Mouse (Mus musculus) stomach, postnatal 0 days (tissue): ENCODE results near the gene Ankrd11. TPM values are rescaled to one million over a fixed set of nuclear protein-coding genes. Genes with fewer than 3 reads are reported as not detected.

Experiments
- ATAC-seq: fragments of 200-750 bp; cut with Nextera tagmentation; 2 replicates; pipeline ENCODE4 v1.8.0; 2017; ENCODE audit not compliant: low FRiP score, low TSS enrichment
- DNase-seq: peaks from one replicate; pipeline ENCODE4 v3.0.0-alpha.2; 2016; ENCODE audit warnings: low spot score
- H3K27ac ChIP-seq: fragments of 300-500 bp; sonication (generic); replicated peaks from 2 replicates; pipeline ENCODE4 v1.5.1; 2014; ENCODE audit warnings: mild to moderate bottlenecking, control low read depth
- H3K27me3 ChIP-seq: fragments of 300-500 bp; sonication (generic); 2 replicates; pipeline ENCODE4 v1.6.1; 2014; ENCODE audit warnings: low read length; ENCODE audit not compliant: control insufficient read depth, insufficient read depth
- H3K36me3 ChIP-seq: fragments of 300-500 bp; sonication (generic); 2 replicates; pipeline ENCODE4 v1.6.1; 2014; ENCODE audit warnings: low read length, mixed read lengths; ENCODE audit not compliant: control insufficient read depth, insufficient read depth
- H3K4me1 ChIP-seq: fragments of 300-500 bp; sonication (generic); replicated peaks from 2 replicates; pipeline ENCODE4 v1.6.1; 2014; ENCODE audit warnings: antibody characterized with exemption; ENCODE audit not compliant: control insufficient read depth, insufficient read depth
- H3K4me2 ChIP-seq: fragments of 300-500 bp; sonication (generic); replicated peaks from 2 replicates; pipeline ENCODE4 v1.6.1; 2014; ENCODE audit warnings: low read depth, mild to moderate bottlenecking, control low read depth, moderate library complexity
- H3K4me3 ChIP-seq: fragments of 300-500 bp; sonication (generic); 2 replicates; pipeline ENCODE4 v1.5.1; 2014; ENCODE audit warnings: low read depth, low read length, control low read depth
- H3K9ac ChIP-seq: fragments of 300-500 bp; sonication (generic); 2 replicates; pipeline ENCODE4 v1.6.1; 2014; ENCODE audit warnings: mild to moderate bottlenecking, low read length, control low read depth, mixed read lengths
- H3K9me3 ChIP-seq: fragments of 300-500 bp; sonication (generic); 2 replicates; pipeline ENCODE4 v1.6.1; 2016; ENCODE audit warnings: low read length; ENCODE audit not compliant: control insufficient read depth
- CTCF ChIP-seq: IDR thresholded peaks from 2 replicates; pipeline ENCODE4 v1.5.1; 2016; ENCODE audit warnings: antibody characterized with exemption, low read depth, mild to moderate bottlenecking, moderate library complexity
- EP300 ChIP-seq: optimal IDR thresholded peaks from 2 replicates; pipeline ENCODE3; 2016; ENCODE audit warnings: antibody characterized with exemption
- WGBS: fragments of 180-500 bp; shearing (Covaris S2); extraction: QIAGEN DNeasy Blood & Tissue Kit; methylation state at CpG from one replicate; pipeline ENCODE4 v1.1.7; 2014; 5-methylcytosine and 5-hydroxymethylcytosine counted together
- polyA plus RNA-seq: library from polyadenylated mRNA; unstranded; fragments of >200 nt; fragmentation: Nextera tagmentation; extraction: Ambion mirVana; gene quantifications from 2 replicates; pipeline ENCODE4 v1.2.1, GENCODE M21; 2015

The Ankrd11 gene
- polyA plus RNA-seq, 1 experiment from 2014 or later: 35.0 TPM

DNA sequence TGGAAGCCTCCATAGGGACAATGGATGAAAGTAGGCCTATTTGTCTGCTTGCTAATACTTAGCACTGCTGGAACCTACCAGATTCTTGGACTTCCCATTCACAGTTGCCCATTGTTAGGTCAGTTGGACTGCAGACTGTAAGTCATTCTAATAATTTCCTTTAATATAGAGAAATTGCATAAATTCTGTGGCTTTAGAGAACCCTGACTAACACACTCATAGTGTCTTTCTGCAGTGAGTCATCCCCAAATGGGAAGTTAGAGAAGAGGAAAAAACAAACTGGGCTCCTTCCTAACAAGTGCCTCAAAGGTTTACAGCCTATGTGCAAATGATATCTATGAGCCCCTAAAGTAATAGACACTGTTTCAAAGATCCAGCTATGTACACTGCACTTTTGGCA, 108.1 kb downstream of the Ankrd11 start:
- TF ChIP-seq EP300 (no peak), CTCF (no peak)
- no peak for ATAC-seq
- H3K4me2 ChIP-seq: no peak overlapping the region
- H3K27me3 ChIP-seq: no peaks in the 10 kb centered on the region
- no peak overlapping the region for H3K27ac ChIP-seq
- DNase-seq: no peak
- H3K4me3 ChIP-seq: no peak overlapping the region
- peaks cover 9% of the 10 kb centered on the region for H3K4me1 ChIP-seq
- no peak overlapping the region for H3K9ac ChIP-seq
- H3K9me3 ChIP-seq: no peaks in the 10 kb centered on the region
- no peaks in the 10 kb centered on the region for H3K36me3 ChIP-seq

GRCm38 (mm10) chr8:122932561-122932959, 109.5 kb downstream of the Ankrd11 start:
- 64% methylated on average over 2 of the region's 2 CpGs for WGBS
- ATAC-seq: no peak

DNA sequence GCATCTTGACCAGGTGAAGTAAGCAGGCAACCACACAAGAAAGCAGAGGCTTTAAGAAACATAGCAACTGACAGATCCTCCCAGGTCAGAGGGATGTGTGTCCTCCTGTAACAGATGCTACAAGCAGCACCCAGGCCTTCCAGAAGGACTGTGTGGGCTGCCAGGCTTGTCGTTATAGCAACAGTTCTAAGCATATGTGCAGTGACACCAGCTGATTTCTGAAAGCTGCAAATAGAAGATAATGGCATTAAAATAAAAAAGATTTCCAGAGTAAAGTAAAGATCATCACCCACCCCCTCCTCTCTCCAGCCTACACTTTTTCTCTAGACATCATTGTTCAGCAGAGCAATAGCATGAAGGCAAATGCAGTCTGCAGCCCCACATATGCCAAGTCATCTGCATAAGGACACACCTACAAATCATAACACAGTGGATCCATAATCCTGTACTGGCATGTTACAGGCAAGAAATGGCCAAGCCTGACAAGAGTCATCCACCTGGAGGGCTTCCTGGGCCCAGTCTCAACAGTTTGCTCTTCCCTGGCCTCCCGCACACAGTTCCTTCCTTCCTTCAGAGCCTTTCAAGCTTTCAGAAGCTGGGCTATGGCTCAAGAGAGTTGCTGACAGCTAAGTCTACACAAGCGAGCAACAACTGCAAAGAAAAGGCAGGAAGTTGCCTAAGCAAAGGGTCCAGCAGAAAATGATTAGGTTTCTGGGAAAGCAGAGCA, 110.1 kb downstream of the Ankrd11 start:
- Histone ChIP-seq H3K9ac (no peak overlapping the region), H3K4me1 (no peaks in the 10 kb centered on the region), H3K9me3 (no peaks in the 10 kb centered on the region), H3K36me3 (no peaks in the 10 kb centered on the region), H3K4me2 (no peak overlapping the region), H3K27ac (peak overlapping the region; percentile 49), H3K4me3 (no peak overlapping the region), H3K27me3 (no peaks in the 10 kb centered on the region)
- ATAC-seq (no peak), DNase-seq (no peak)
- TF ChIP-seq EP300 (no peak), CTCF (no peak)
- 43% methylated on average over 3 of the region's 3 CpGs for WGBS

More at GRCm38 (mm10) chr8:122932561-122932959, 109.5 kb downstream of the Ankrd11 start:
- peak overlapping the region; percentile 49 for H3K27ac ChIP-seq
- H3K36me3 ChIP-seq: no peaks in the 10 kb centered on the region
- no peak overlapping the region for H3K4me3 ChIP-seq
- H3K27me3 ChIP-seq: no peaks in the 10 kb centered on the region
- peaks cover 2% of the 10 kb centered on the region for H3K4me1 ChIP-seq
- no peaks in the 10 kb centered on the region for H3K9me3 ChIP-seq
- H3K9ac ChIP-seq: no peak overlapping the region
- DNase-seq: no peak
- H3K4me2 ChIP-seq: no peak overlapping the region
- TF ChIP-seq EP300: no peak
- no peak for TF ChIP-seq CTCF

GRCm38 (mm10) chr8:122928631-122929224, 113.3 kb downstream of the Ankrd11 start:
- DNase-seq (no peak), ATAC-seq (no peak)
- WGBS: 71% methylated on average over 7 of the region's 7 CpGs
- Histone ChIP-seq H3K9ac (no peak overlapping the region), H3K27ac (no peak overlapping the region), H3K9me3 (no peaks in the 10 kb centered on the region), H3K27me3 (no peaks in the 10 kb centered on the region), H3K36me3 (no peaks in the 10 kb centered on the region), H3K4me1 (peaks cover 3% of the 10 kb centered on the region; the same call in 1 of the 2 replicates), H3K4me3 (no peak overlapping the region), H3K4me2 (no peak overlapping the region)
- no peak for TF ChIP-seq CTCF
- no peak for TF ChIP-seq EP300

DNA sequence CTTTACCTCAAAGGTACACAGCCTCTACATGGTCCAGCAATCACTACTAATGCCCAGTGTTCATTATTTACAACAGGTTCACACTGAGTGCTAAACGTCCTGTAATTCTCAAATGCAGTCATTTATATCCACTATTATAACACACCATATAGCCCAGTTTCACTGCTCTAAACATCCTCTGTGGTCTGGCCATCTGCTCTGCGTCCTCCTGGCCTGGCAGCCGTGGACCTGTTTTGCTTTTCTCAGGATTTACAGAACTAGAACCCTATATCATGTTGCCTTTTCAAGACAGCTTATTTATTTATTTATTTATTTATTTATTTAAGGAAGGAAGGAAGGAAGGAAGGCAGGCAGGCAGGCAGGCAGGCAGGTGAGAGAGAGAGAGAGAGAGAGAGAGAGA, 114.2 kb downstream of the Ankrd11 start:
- H3K4me1 ChIP-seq: peaks cover 3% of the 10 kb centered on the region; the same call in 1 of the 2 replicates
- DNase-seq: no peak
- no peak overlapping the region for H3K4me2 ChIP-seq
- TF ChIP-seq CTCF (no peak), EP300 (no peak)
- WGBS: 54% methylated on average over 3 of the region's 3 CpGs
- no peak overlapping the region for H3K27ac ChIP-seq
- no peaks in the 10 kb centered on the region for H3K27me3 ChIP-seq
- no peak overlapping the region for H3K9ac ChIP-seq
- no peaks in the 10 kb centered on the region for H3K9me3 ChIP-seq
- H3K36me3 ChIP-seq: no peaks in the 10 kb centered on the region
- no peak overlapping the region for H3K4me3 ChIP-seq
- no peak for ATAC-seq

DNA sequence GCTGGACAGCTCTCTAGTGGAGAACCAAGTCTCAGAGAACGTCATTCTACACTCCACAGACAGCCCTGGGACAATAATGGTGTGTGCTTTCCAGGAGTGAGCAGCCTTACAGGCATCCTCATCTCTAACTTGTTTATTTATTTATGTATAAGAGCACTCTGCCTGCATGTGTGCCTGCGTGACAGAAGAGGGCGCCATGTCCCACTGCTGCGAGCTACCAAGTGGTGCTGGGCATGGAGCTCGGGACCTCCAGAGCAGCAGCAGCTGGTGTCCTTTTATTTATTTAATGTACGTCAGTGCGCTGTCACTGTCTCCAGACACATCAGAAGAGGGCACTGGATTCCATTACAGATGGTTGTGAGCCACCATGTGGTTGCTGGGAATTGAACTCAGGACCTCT, 115.3 kb downstream of the Ankrd11 start:
- ATAC-seq: 0 out of 2 replicates have a peak, but pooled peaks have one; percentile 24
- DNase-seq: no peak
- no peak overlapping the region for H3K4me2 ChIP-seq

More for the DNA sequence above, 115.3 kb downstream of the Ankrd11 start:
- H3K36me3 ChIP-seq: no peaks in the 10 kb centered on the region
- no peak overlapping the region for H3K9ac ChIP-seq
- no peak overlapping the region for H3K27ac ChIP-seq
- 75% methylated on average over 7 of the region's 7 CpGs for WGBS
- H3K4me3 ChIP-seq: no peak overlapping the region
- no peaks in the 10 kb centered on the region for H3K27me3 ChIP-seq
- TF ChIP-seq CTCF (peak; percentile 59), EP300 (no peak)
- H3K9me3 ChIP-seq: no peaks in the 10 kb centered on the region
- peaks cover 3% of the 10 kb centered on the region; the same call in 1 of the 2 replicates for H3K4me1 ChIP-seq
